ENCODE assay signal across 8 mouse cellular contexts in the genomic region with DNA sequence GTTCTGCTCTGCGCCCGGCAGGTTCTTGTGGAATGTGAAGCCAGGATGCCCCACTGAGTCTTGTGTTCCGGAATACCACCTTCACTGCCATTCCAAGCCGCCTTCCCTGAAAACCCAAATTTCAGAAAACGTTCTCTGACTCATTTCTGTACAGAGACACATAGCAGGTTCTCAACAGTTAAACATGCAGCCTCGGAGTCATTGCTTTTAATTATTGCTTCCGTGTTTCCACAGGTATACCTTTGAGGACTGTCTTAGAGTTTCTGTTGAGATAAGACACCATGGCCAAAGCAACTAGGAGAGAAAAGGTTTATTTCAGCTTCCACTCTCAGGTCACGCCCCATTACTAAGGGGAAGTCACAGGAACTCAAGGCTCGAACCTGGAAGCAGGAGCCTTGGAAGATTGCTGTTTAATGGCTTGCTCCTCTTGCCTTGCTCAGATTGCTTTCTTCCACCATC. TPM values are rescaled to one million over a fixed set of nuclear protein-coding genes. Genes with fewer than 3 reads are reported as not detected.
DNase-seq lines count a peak whose midpoint lies in the region; ATAC-seq and TF ChIP-seq lines count a peak whose summit lies in the region.

No protein-coding gene starts in this region.

- WGBS in kidney, adult 2 months, result 9% methylated on average over 9 of the region's 9 CpGs
- WGBS in hindbrain, embryonic 16.5 days, result 16% methylated on average over 9 of the region's 9 CpGs
- 18% methylated on average over 9 of the region's 9 CpGs for WGBS in midbrain, embryonic 14.5 days

- no peak for DNase-seq in kidney, adult 2 months
- no peak for DNase-seq in kidney, postnatal 4 days
- no peak for DNase-seq in midbrain, embryonic 14.5 days
- no peak for DNase-seq in spleen, postnatal 4 days (ENCODE audit: low spot score in 2 of 2)
- DNase-seq in urinary bladder, postnatal 25 days (ENCODE audit: low spot score), result no peak
- no peak for DNase-seq in Muller cell, postnatal 12 days (ENCODE audit: inconsistent ontology term)

- H3K27me3 ChIP-seq in kidney, adult 2 months (replicated peaks; ENCODE audit: control insufficient read depth, insufficient read depth, low read length), result no peaks in the 10 kb centered on the region
- H3K27me3 ChIP-seq in hindbrain, embryonic 16.5 days (replicated peaks; ENCODE audit: control insufficient read depth, insufficient read depth, low read length), result no peaks in the 10 kb centered on the region
- H3K27me3 ChIP-seq in midbrain, embryonic 14.5 days (ENCODE audit: control insufficient read depth, insufficient read depth, low read length), result no peaks in the 10 kb centered on the region

- H3K9ac ChIP-seq in hindbrain, embryonic 16.5 days (ENCODE audit: low read depth, low read length), result peak overlapping the region; percentile 88
- peak overlapping the region; percentile 81 for H3K9ac ChIP-seq in midbrain, embryonic 14.5 days (replicated peaks; ENCODE audit: low read length)

- H3K4me2 ChIP-seq in hindbrain, embryonic 16.5 days (ENCODE audit: low read length), result peak overlapping the region; percentile 60
- peak overlapping the region; percentile 62 for H3K4me2 ChIP-seq in midbrain, embryonic 14.5 days (ENCODE audit: low read length)

- no peaks in the 10 kb centered on the region for H3K9me3 ChIP-seq in hindbrain, embryonic 16.5 days (ENCODE audit: control insufficient read depth, low read length)
- H3K9me3 ChIP-seq in midbrain, embryonic 14.5 days (ENCODE audit: control insufficient read depth, low read length), result no peaks in the 10 kb centered on the region

- no peak for ATAC-seq in hindbrain, embryonic 16.5 days
- ATAC-seq in midbrain, embryonic 14.5 days (ENCODE audit: low FRiP score, low TSS enrichment), result no peak

- no peaks in the 10 kb centered on the region for H3K36me3 ChIP-seq in kidney, adult 2 months (ENCODE audit: control insufficient read depth, insufficient read depth, low read length)
- peaks cover 4% of the 10 kb centered on the region for H3K36me3 ChIP-seq in hindbrain, embryonic 16.5 days (ENCODE audit: control insufficient read depth, insufficient read depth, low read length)
- 0 out of 2 replicates have a peak, but pooled peaks cover 6% of the 10 kb centered on the region for H3K36me3 ChIP-seq in midbrain, embryonic 14.5 days (ENCODE audit: control insufficient read depth, insufficient read depth, low read length)

- 0 out of 2 replicates have a peak, but pooled peaks have one; percentile 4 for TF ChIP-seq CTCF in kidney, adult 2 months (conservative IDR thresholded peaks at IDR 0.05; ENCODE audit: insufficient read depth, insufficient read length, low read depth, low read length)
- no peak for TF ChIP-seq CTCF in bone marrow macrophage, adult 2 months (IDR thresholded peaks at IDR 0.05; ENCODE audit: low read depth, low read length)

- H3K4me1 ChIP-seq in kidney, adult 2 months (ENCODE audit: control insufficient read depth, insufficient read depth, low read length), result no peaks in the 10 kb centered on the region; the same call in 1 of the 2 replicates
- H3K4me1 ChIP-seq in bone marrow macrophage, adult 2 months (ENCODE audit: control insufficient read depth, insufficient read depth, low read length), result peaks cover 13% of the 10 kb centered on the region
- H3K4me1 ChIP-seq in hindbrain, embryonic 16.5 days (ENCODE audit: control insufficient read depth, insufficient read depth, low read depth, low read length), result peaks cover 16% of the 10 kb centered on the region
- peaks cover 15% of the 10 kb centered on the region for H3K4me1 ChIP-seq in midbrain, embryonic 14.5 days (ENCODE audit: control insufficient read depth, insufficient read depth, low read length)

- TF ChIP-seq POLR2A in kidney, adult 2 months (IDR thresholded peaks at IDR 0.05; ENCODE audit: low read depth, low read length), result no peak
- no peak for TF ChIP-seq POLR2A in bone marrow macrophage, adult 2 months (IDR thresholded peaks at IDR 0.05; ENCODE audit: borderline replicate concordance, low read depth, low read length)

- H3K27ac ChIP-seq in kidney, adult 2 months (ENCODE audit: insufficient read depth, low read depth, low read length), result peak overlapping the region; percentile 82; the same call in 1 of the 2 replicates
- peak overlapping the region; percentile 38 for H3K27ac ChIP-seq in bone marrow macrophage, adult 2 months (ENCODE audit: insufficient read depth, low read depth, low read length)
- peak overlapping the region; percentile 88 for H3K27ac ChIP-seq in hindbrain, embryonic 16.5 days (ENCODE audit: low read depth, low read length)
- H3K27ac ChIP-seq in midbrain, embryonic 14.5 days (replicated peaks; ENCODE audit: low read depth, low read length), result peak overlapping the region; percentile 64

- peak overlapping the region; percentile 99 for H3K4me3 ChIP-seq in kidney, adult 2 months (ENCODE audit: insufficient read depth, low read depth, low read length)
- peak overlapping the region; percentile 80 for H3K4me3 ChIP-seq in bone marrow macrophage, adult 2 months (ENCODE audit: insufficient read depth, low read length)
- H3K4me3 ChIP-seq in hindbrain, embryonic 16.5 days (ENCODE audit: low read length), result peak overlapping the region; percentile 80
- H3K4me3 ChIP-seq in midbrain, embryonic 14.5 days (replicated peaks; ENCODE audit: low read depth, low read length), result peak overlapping the region; percentile 64

RNA-seq across cellular contexts. Expression of gene Ccdc43, which starts 0.5 kb away (rescaled TPM):
- polyA plus RNA-seq in kidney, adult 2 months (2012; rRNA removed), result 6.7 and 8.4 TPM in 2 replicates
- 28.9 and 30.5 TPM in 2 replicates for polyA plus RNA-seq in bone marrow macrophage, adult 2 months (2012; ENCODE audit: insufficient read depth, insufficient read length, missing spikeins)
- 33.3 and 34.8 TPM in 2 replicates for polyA plus RNA-seq in hindbrain, embryonic 16.5 days (2015; fragmentation: Nextera tagmentation; extraction: Ambion mirVana)
- polyA plus RNA-seq in midbrain, embryonic 14.5 days (2014; fragmentation: Nextera tagmentation; extraction: Ambion mirVana), result 38.8 and 42.4 TPM in 2 replicates

RNA-seq across cellular contexts. Expression of gene Meioc, which starts 34.5 kb away (rescaled TPM):
- polyA plus RNA-seq in kidney, adult 2 months (2012; rRNA removed), result not detected in 2 replicates
- polyA plus RNA-seq in bone marrow macrophage, adult 2 months (2012; ENCODE audit: insufficient read depth, insufficient read length, missing spikeins), result not detected in 2 replicates
- polyA plus RNA-seq in hindbrain, embryonic 16.5 days (2015; fragmentation: Nextera tagmentation; extraction: Ambion mirVana), result 0.15 and 0.17 TPM in 2 replicates
- 0.12 TPM in 1 of 2 replicates, not detected in the other for polyA plus RNA-seq in midbrain, embryonic 14.5 days (2014; fragmentation: Nextera tagmentation; extraction: Ambion mirVana)

Comparison
In these comparisons a context has a peak if more than half of its experiments do, and no peak if none do; other contexts are left out.
1. H3K27ac ChIP-seq: peak in every context shown above with its lines; median percentile 88 in hindbrain, embryonic 16.5 days; 82 in kidney, adult 2 months; 64 in midbrain, embryonic 14.5 days; 38 in bone marrow macrophage, adult 2 months.